Mouse (Mus musculus): Measurements from ENCODE around the gene Epdr1.
"Not testable (repeated sequence)": the region's sequence is repeated elsewhere in the genome, so short reads cannot be mapped to it uniquely, and the experiment has no call there.

The Epdr1 gene

GRCm38 (mm10) chr13:19603719-19604118 lies 16.0 kb downstream of the Epdr1 start:
- no peak for DNase-seq

- DNase-seq, result no peak
These were observed 17.2 kb downstream of the Epdr1 start for GRCm38 (mm10) chr13:19602531-19602930.

- DNase-seq, result no peak
These were observed 20.5 kb downstream of the Epdr1 start for GRCm38 (mm10) chr13:19599242-19599641.

GRCm38 (mm10) chr13:19595141-19595540 lies 24.6 kb downstream of the Epdr1 start:
- no peak for DNase-seq

GRCm38 (mm10) chr13:19590996-19591759 lies 28.5 kb downstream of the Epdr1 start:
- DNase-seq, result no peak

- DNase-seq, result no peak
These were observed 43.8 kb downstream of the Epdr1 start for GRCm38 (mm10) chr13:19575947-19576346.

GRCm38 (mm10) chr13:19574723-19575122 lies 45.0 kb downstream of the Epdr1 start:
- not testable (repeated sequence) for DNase-seq

- not testable (repeated sequence) for DNase-seq
These were observed 49.6 kb downstream of the Epdr1 start for GRCm38 (mm10) chr13:19570166-19570565.

GRCm38 (mm10) chr13:19562510-19562909 lies 57.2 kb downstream of the Epdr1 start:
- no peak for DNase-seq

GRCm38 (mm10) chr13:19555391-19555790 lies 64.3 kb downstream of the Epdr1 start:
- DNase-seq, result no peak
